Mouse (Mus musculus) kidney, adult 2 months (tissue): ENCODE measurements around the gene Capn13.

ENCODE experiments used
- CTCF ChIP-seq: fragments of 200-500 bp; conservative IDR thresholded peaks from 2 replicates; pipeline ENCODE4 v1.5.1; 2011; ENCODE audit warnings: low read depth, mild to moderate bottlenecking, control low read depth, low read length, moderate library complexity, mixed read lengths; ENCODE audit not compliant: insufficient read depth, insufficient read length
- POLR2A ChIP-seq: fragments of 200-500 bp; IDR thresholded peaks from one replicate; pipeline ENCODE4 v1.6.1; 2011; ENCODE audit warnings: low read depth, low read length, control low read depth

DNA sequence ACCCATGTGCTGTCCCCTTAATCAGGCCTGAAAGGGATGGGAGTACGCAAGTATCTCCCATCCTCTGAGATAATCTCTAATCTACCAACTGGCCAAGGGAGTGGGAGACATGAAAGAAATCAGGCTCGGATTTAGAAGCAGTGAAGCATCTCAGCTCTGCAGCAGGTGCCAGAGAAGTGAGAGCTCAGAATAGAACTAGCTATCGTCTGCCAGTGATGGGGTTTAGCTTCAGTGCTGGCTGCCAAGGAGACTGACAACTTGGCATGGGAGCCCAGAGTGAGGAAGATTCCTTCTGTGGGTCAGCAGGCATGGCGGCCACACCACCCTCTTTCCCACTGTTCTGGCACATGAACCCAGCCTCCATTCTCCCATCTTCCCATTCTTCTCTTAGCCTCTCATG is 8.9 kb downstream of the Capn13 start:
- TF ChIP-seq POLR2A (no peak), CTCF (no peak)
